Mouse (Mus musculus): Measurements from ENCODE around the gene Gm10190.
"Not testable (repeated sequence)": the region's sequence is repeated elsewhere in the genome, so short reads cannot be mapped to it uniquely, and the experiment has no call there.

Gene Gm10190

DNA sequence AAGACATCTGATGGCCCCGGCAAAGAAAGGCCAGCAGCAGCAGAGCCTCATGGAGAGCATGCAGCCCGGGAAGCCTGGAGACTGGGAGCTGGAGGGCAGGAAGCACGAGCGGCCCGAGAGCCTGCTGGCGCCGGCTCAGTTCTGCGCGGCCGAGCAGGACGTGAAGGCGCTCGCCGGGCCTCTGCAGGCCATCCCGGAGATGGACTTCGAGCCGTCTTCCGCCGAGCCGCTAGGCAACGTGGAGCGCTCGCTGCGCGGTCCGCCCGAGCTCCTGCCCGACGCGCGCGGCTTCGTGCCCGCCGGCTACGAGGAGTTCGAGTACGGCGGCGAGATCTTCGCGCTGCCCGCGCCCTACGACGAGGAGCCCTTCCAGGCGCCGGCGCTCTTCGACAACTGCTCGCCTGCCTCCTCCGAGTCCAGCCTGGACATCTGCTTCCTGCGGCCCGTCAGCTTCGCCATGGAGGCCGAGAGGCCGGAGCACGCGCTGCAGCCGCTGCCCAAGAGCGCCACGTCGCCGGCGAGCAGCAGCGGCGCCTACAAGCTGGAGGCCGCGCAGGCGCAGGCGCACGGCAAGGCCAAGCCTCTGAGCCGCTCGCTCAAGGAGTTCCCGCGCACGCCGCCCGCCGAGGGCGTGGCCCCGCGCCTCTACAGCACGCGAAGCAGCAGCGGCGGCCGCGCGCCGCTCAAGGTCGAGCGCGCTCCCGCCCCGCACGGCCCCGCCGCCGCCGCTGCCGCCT, at the start of gene Gm10190:
Gm10190 (minus strand) TSS at position 553 of the 737 bp plus-strand sequence.
- peak; percentile 59 for DNase-seq (ENCODE audit: low spot score)

DNA sequence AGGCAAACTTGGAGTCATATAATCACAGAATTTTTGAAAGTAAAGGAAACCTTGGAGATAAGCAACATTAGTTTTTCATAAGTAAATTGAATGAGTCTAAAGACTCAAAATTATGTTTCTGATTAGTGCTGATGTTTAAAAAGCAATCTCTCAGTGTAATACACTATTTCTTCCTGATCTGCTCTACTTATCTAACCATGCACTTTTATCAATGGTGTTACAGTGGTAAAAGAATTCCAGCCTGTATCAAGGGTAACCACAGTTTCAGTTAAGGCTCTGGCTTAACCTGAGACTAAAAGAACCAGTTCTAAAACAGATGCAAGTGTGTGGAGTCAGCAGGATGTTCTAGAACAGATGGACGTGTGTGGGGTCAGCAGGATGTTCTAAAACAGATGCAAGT, 47.7 kb upstream of the Gm10190 start:
- no peak for DNase-seq (ENCODE audit: low spot score)

DNA sequence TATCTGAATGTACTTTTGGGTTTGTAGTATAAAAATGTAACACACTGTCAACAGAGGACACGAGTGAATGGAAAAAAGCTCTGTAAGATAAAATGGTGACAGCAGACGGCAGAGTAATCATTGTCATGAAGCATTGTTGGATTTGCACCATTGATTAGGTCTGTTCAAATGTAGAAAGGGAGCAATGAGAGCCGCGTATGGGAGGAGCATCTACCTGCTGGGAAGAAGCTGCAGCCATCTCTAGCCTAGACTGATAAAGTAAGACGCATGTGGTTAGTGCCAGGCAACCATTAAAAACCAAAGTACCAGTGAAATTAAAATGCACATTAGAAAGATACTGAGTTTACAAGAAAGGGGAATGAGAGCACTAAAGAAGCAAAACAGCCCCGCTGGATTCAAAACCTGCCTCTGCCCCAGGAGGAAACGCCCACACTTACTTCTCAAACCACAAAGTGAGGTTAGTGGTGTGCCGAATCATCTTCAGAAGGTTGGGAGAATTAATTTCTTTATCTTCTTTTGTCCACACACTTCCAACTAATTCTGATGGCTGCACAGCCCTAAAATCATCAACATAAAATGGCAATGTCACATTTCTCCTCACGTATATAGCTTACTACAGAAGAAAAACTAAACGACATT, 45.4 kb upstream of the Gm10190 start:
- DNase-seq (ENCODE audit: low spot score), result no peak

DNA sequence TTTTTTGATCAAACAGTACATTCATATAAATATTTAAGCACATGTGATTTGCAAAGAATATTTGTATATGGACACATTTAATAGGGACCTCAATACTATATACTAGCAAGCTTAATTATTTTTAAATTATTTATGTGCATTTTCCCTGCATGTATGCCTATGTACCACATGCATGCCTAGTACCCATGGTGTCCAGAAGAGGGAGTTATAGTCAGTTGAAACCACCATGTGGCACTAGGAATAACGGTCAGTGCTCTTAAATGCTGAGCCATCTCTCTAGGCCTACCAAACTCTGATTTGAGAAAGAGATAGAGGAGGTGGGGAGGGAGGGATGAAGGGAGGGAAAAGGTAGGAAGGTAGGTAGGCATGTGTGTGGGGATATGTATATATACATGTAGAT, 37.8 kb upstream of the Gm10190 start:
- DNase-seq (ENCODE audit: low spot score), result no peak

DNA sequence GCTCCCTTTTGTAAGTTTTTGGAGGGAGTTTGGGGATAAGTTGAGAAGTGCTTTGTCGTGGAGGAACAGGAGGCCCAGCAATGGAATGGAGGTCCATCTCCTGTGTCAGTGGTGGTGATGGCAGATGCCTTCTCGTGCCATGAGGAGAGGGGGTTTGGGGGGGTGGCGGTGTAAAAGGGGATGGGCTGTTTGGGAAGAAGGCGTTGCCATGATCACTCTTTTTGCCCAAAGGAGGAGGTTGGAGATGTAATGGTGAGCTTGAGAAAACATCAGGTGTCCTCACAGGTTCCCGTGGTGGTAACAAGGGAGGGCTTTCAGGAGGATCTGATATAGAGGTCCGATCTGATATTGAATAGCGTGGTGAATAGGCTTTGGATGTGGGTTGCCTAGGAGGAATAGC, 24.9 kb upstream of the Gm10190 start:
- DNase-seq (ENCODE audit: low spot score), result no peak

DNA sequence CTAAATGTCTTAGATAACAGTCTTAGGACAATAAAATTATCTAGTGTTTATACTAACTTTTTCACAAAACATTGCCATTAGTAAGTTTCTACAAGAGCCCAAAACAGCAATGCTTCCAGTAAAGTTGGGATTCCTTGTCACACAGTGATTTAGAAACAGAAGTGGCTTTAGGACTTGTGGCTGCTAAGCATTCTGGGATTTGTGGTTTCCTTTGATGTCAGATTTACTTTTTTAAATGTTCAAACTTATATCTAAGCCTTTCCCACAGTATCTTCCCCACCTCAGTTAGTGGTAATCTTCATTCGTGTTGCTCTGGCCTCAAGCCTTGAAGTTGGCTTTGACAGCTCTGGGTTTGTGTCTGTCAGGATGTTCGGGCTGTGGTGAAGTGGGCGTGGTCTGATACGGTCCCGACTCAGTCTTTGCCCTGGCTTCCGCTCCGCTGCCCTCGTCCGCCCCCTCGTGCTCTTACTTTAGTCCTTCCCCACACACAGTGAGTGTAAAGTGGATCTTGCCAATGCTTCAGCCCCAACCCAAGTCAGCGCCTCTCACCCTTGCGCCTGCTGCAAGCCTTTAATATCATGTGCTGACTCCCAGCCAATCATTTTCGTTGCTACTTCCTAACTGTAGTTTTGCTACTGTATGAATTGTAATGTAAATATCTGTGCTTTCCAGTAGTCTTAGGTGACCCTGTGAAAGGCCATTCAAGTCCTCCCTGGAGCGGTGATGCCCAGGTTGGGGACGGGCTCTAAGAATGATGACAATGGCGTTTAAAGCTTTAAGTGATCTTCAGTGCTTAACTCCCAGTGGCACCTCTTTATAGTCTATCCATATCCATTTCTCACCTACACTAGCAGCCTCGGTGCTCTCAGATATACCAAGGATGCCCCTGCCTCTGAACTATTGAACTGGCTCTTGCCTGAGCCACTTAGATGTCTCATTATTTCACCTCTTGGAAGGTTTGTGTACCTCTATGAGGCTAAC, 18.4 kb upstream of the Gm10190 start:
- DNase-seq (ENCODE audit: low spot score), result peak; percentile 30

DNA sequence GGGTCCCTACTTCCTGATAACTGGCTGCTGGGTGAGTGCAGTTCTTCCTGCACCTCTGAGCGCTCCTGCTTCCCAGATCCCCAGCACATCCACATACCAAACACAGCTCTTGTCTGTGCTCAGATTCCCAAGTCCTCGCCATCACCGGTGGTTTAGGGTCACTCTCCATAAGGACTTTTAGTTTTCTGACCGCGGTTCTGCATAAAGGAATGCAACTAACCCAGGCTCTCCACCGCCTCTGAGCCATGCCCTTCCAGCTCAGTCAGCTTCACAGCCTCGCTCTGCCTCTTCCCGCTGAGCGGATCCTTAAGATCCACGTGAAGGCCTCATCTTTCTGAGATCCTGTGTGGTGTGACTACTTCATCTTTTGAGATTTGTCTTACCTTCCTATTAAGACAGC, 16.7 kb upstream of the Gm10190 start:
- no peak for DNase-seq (ENCODE audit: low spot score)

DNA sequence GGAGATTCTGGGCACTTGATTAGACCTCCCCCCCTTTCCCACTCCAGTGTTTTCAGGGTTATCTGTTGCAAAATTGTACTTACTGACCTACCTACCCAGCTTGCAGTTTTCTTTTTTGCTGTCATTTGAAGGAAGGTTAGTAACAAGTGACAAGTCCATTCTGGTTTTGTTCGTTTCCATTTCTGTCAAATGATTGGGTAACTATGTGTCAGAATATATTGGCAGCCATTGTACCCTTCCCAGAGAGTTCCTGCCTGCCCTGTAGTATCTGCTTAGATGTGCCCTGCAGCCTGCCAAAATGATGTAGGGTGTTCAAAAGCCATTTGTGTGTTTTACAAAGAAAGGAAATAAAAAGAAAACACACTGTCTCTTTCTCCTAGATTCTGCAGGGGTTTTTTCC, 12.3 kb upstream of the Gm10190 start:
- no peak for DNase-seq (ENCODE audit: low spot score)

DNA sequence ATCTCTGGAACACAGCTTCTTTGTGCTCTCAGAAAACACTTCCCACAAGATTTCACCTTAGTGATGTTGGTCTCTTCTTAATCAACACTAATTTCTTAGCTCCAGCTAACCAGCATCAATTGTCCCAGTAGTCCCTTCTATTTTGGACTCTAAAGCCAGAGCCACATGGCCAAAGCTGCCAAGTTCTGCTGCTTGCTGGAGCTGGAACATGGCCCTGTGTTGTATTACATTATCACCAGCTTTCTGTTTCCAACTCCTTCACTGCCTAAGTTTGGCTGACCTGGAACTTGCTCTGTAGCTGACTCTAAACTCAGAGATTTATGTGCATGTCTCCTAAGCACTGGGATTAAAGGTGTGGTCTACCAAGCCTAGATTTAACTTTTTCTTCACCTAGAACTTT, 5.0 kb upstream of the Gm10190 start:
- DNase-seq (ENCODE audit: low spot score), result not testable (repeated sequence)

DNA sequence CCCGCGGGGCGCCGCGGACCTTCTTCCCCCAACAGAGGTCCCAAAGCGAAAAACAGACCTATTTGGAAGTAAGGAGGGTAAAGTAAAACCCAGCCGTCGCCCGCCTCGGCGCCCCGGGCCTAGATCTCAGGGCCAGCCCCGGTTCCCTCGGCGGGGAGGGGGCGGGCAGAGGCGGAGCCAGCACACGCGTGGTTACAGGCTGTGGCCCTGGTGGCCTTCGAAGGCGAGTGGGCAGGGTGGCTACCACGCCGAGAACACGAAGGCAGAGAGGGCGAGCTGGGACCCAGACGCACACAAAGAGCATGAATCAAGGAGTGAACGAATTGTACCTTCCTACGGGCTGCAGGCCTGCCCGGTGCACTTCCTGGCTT, 370 bp upstream of the Gm10190 start:
- no peak for DNase-seq (ENCODE audit: low spot score)

DNA sequence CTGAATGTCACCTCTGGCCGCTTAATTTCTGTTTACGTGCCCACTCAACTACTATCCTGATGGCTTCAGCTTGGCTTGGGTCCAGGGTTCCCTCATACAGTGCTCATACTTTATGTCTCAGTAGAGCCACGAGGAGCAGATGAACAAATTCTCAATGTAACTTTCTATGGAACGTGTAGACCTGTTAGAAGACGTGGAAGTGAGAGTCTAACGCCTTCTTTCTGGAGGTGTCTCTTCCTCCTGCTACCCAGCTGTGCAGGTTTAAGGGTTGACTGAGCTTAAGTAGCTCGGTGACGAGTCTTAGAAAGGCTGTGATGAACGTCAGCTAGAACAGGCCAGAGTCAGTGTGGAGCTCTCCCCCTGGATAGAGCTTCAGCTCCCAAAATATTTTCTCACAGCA, 4.7 kb downstream of the Gm10190 start:
- no peak for DNase-seq (ENCODE audit: low spot score)

DNA sequence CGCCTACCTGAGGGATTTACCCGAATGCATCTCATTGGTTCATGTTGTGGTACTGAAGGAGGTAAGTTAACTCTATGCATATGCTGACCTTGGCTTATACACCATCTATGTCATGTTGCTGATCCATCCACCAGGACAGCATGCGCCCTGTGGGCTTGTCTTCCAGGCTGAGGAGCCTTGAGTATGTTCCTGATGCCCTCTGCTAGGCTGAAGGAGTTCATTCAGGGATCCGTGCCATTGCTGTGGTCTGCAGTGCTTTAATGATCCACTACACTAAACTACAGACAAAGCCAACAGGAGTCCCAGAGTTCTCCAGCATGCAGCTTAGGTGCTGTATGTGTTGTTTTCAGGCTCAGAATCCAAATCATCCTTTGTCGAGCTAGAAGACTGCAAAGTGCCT, 6.1 kb downstream of the Gm10190 start:
- DNase-seq (ENCODE audit: low spot score), result no peak

DNA sequence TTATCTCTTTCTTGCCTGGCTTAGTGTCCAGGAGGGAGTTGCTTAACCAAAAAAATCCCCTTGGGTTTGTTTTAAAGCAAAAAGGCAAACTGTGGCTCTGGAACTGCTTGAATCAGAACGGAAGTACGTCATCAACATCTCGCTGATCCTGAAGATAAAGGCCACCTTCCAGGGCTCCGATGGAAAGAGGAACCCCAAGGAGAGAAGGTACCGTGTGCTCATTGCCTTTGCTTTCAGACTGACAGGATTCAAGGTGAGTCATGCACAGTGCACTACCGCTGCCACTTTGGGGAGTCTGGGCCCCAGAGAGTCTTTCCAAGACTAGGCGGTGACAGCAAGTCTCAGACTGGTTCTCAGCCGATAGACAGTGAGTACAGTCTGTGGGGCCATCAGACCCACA, 13.1 kb downstream of the Gm10190 start:
- no peak for DNase-seq (ENCODE audit: low spot score)

DNA sequence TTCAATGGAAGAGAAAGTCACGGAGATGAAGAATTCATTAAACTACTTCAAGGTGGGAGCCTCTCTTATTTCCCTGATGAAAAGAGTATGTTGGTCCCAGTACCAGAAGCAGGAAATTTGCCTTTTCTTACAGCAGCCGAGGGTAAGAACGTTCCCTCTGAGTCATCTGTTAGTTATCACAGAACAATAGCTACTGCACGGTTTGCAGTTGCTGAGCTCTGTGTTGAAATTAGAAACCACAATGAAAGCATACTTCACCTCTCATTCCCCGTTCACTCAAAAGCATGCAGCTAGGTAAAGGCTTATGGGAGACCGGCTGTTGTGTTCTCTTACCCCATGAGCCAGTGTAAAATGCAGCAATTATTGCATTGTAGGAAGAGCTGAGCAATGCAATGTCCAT, 26.1 kb downstream of the Gm10190 start:
- no peak for DNase-seq (ENCODE audit: low spot score)

DNA sequence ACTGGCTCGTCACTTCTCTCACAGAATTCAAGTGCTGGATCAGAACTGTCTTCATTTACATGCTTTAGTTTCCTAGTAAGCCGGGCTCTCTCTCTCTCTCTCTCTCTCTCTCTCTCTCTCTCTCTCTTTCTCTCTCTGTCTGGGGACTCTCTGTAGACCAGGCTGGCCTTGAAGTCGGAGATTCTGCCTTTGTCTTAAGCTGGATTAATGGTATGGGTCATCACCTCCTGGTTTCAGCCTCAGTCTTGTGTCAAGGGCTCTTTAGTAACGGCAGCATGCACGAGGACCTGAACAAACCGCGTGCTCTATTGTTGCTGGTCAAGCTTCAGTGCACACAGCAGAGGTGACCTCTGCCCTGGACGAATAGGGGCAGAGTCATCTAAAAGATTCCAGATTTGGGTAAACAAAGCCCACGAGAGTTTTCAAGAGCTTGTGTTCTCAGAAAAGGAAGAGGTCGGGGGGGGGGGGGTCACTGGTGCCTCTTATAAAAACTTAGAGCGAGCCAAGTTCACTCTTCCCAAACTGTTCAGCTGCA, 26.7 kb downstream of the Gm10190 start:
- DNase-seq (ENCODE audit: low spot score), result no peak

DNA sequence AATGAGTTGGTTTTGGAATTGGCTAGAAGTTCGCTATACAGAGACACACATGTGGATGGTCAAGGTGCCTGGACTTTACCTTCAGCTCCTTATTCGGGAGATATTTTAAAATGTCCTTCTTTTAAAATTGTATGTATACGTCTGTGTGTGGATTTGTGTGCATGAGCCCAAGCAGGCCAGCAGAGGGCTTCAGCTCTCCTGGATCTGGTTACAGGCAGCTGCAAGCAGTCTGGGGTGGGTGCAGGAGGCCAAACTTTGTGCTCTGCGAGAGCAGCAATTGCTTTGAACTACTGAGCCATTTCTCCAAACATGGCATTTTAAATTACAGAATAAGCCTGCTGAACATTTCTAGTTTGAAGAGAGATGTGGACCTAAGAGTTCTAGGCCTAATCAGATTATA, 28.1 kb downstream of the Gm10190 start:
- DNase-seq (ENCODE audit: low spot score), result no peak

DNA sequence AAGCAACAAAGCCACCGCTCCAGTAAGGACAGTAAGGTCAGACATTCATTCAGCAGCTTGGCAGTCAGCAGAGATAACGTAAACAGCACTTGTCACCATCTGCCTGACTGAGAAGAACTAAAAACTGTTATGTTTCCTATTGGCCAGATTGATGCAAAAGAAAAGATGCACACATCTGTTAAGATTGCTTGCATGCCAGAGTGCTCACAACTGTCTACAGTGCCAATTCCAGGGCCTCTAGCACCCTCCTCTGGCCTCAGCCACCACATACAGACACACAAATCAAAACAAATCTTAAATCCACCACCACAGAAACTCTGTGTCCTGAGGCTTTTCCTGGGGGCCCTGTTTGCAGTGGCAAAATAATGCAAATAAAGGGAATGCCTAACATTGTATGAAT, 41.0 kb downstream of the Gm10190 start:
- DNase-seq (ENCODE audit: low spot score), result no peak

DNA sequence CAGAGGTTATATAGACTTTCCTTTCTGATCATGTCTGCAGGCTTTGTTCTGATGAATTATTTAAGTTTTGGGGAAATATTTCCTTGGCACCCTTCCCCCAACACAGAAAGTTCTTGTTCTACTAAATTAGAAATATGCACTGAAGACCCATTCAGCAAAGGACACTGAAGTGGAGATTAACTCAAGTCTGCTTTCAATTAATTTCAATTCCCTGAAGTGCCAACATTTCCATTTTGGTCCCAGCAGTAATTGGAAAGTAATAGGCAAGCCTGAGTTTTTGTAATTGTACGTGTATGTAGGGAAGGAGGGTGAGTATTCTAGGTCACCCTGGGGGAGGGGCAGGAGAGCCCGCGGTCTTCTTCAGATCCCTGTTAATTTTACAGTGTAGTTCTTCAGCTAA, 46.9 kb downstream of the Gm10190 start:
- no peak for DNase-seq (ENCODE audit: low spot score)

DNA sequence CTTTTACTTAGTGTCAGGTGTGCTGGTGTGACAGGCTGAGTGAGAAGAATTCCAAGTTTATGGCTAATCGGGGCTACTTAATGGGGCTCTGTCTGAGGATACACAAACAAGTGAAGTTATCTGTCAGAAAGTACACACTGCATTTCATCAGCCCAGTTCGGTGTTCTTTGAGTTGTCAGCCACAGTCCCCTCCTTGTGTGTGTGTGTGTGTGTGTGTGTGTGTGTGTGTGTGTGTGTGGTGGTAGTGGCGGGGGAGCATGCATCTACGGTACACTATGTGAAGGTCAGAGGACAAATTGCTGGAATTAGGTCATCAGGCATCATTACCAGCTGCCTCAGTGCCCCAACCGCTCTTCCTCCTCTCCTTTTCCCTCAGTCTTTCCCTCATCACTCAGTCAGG, 47.9 kb downstream of the Gm10190 start:
- no peak for DNase-seq (ENCODE audit: low spot score)

DNA sequence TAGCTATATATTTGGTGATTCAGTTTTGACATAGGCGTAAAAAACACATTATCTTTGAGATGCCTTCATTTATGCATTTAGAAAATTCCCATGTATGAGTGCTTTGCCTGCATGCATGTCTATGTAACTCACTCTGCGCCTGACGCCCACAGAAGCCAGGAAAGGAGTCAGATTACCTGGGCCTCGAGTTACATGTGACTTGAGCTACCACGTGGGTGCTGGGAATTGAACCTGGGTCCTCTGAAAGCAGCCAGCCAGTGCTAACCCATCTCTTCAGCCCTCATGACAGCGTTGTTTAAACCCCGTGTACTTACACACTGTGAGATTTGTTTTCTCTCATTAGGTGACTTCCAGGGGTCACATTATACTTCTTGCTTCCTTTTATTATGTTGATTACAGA, 48.8 kb downstream of the Gm10190 start:
- no peak for DNase-seq (ENCODE audit: low spot score)

DNA sequence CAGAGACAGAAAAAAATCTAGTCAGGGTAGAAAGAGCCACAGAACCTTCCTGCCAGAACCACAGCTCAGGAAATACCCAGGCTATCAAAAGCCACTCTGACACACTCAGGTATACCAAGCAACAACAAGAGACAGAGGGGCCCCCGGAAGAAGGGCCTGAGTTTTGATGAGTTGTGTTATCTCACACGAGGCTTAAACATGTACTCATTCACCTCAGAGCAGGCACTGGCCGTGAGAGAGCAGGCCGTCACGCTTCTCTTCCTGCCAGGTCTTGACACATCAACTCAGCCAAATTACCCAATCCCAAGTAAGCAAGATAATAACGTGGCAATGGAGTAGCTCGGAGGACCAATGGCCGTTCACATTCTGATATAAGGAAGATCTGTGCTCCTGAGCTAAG, 49.7 kb downstream of the Gm10190 start:
- no peak for DNase-seq (ENCODE audit: low spot score)

Measured in c-Kit-positive CD71-positive TER-119-positive erythroid progenitor cells, embryonic 14.5 days (primary cell).